Mouse (Mus musculus) cerebellum, adult 9-10 months (tissue): ENCODE measurements around the gene 1600014C23Rik.

ENCODE experiments used
- DNase-seq: peaks from one replicate; pipeline ENCODE4 v3.0.0; 2022

Gene 1600014C23Rik

GRCm38 (mm10) chr17:45686093-45686619 lies 47.5 kb downstream of the 1600014C23Rik start, which contains the start of gene Mrpl14:
Gene Mrpl14, plus strand, starts transcription at chr17:45686322.
- DNase-seq = peak; percentile 89

DNA sequence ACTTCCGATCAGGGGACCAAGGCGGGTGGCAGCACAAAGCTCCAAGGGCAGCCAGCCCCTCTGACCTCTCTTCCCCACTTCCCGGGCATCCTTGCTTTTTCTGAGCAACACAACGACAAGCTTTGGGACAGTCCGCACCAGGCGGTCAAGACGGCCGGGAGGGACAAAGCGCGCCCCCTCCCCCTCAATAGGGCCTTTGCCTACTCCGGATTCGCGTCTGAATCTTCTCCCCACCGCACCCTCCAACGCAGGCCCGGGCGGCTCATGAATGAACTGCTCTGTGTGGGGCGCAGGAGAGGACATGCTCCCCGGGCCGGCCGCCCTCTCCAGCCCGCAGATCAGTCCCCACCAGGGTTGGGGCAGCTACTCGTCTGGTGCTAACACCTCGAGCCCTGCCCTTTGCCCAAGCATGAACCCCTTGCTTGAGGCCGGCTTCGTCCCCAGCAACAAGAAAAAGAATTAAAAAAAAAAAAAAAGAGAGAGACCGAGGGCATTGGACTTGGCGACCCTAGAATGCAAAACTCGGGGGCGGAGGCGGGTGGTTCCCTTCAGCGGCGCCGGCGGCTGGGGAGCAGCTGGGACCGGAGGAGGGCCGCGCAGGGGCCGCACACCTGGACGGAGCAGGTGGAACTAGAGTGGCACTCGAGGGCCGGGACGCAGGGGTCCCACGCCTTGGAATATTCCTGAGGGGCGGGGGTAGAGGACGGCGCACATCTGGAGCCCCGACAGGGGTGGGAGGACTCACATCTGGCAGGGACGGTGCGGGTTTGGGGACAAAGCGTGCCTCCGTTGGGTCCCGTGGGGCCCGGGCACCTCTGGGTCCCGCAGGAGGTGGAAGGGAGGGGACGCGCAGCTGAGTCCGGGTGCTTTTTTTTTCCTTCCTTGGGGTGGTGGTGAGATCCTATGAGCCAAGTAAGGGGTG lies 48.2 kb downstream of the 1600014C23Rik start:
- DNase-seq = no peak

DNA sequence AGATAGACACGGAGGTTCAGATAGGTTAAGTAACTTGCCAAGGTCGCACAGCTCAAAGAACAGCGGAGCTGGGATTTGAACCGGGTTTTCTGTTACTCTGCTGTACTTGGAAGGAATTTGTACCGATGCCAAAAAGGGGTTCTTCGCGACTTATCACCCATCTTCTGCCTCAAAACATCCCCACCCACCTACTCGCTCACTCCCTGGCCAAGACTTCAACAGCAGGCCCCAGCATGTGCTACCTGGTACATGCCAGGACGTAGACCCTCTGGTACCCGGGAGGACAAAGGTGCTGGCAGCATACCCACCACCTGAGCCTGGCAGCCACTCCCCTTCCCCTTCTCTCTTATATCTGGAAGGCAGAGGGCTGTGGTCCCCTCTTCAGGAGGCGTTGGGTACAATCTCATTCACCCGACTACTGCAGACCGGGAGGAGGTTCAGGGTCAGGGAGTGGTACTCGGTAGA lies 48.9 kb downstream of the 1600014C23Rik start:
- DNase-seq = peak; percentile 66
